Comparison of ENCODE assay signal across 11 mouse cellular contexts in the genomic region with DNA sequence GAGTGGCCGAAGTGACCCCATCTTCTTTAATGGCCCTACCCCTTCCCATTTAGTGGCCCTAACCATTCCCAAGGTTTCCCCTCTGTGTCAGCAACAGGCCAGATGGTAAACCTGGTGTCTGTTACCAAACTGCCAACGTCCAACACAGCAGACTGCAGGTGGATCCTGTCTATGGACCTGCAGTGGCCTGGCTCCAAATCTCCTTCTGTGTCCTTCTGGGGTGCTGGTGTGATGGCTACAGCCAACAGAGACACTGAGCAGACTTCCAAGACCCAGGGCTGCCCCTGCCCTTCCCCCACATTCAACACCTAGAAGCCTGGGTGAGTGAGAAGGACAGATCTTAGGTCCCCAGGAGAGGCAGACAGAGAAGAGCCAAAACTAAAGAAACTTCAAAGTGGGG.
"Had no signal": no experiment of that assay in that cellular context is flagged by ENCODE, and none has a peak within 500 bp of the region (broad histone marks: within the 10 kb centered on the region; RNA-seq: fewer than 3 reads in every experiment).

No protein-coding gene starts in this region.

- H3K4me1 ChIP-seq: limb, embryonic 10.5 days; liver, embryonic 15.5 days had no signal

- H3K4me3 ChIP-seq: limb, embryonic 10.5 days; liver, embryonic 15.5 days; midbrain, embryonic 13.5 days; stomach, embryonic 15.5 days had no signal

- ATAC-seq: midbrain, embryonic 13.5 days had no signal

- H3K27me3 ChIP-seq: liver, embryonic 15.5 days; midbrain, embryonic 13.5 days; stomach, embryonic 15.5 days had no signal

- DNase-seq: kidney, adult 9 months; lung, adult 2 months; lung, postnatal 36 days; right cerebral cortex, postnatal 14 days; thymus, adult 2 months; thymus, postnatal 25 days had no signal

- H3K27ac ChIP-seq: kidney, postnatal 0 days; limb, embryonic 10.5 days; liver, embryonic 15.5 days; midbrain, embryonic 13.5 days; stomach, embryonic 15.5 days had no signal
